Mouse (Mus musculus) left cerebral cortex, adult 2 months (tissue): ENCODE data around the gene Rfx4. TPM values are rescaled to one million over a fixed set of nuclear protein-coding genes. Genes with fewer than 3 reads are reported as not detected.

Source experiments
- DNase-seq, 2 experiments: peaks; one replicate each; pipeline ENCODE4 v3.0.0; 2021 to 2022; ENCODE audit warnings: low spot score in 2 of 2, mixed read lengths in 1 of 2; ENCODE audit errors: extremely low spot score in 1 of 2
- H3K27ac ChIP-seq: fragments of 200-600 bp; 2 replicates; pipeline ENCODE4 v1.8.1; 2022
- H3K4me3 ChIP-seq: fragments of 200-600 bp; 2 replicates; pipeline ENCODE4 v1.8.1; 2022
- CTCF ChIP-seq: fragments of 200-600 bp; IDR thresholded peaks from 2 replicates; pipeline ENCODE4 v1.8.1; 2022; ENCODE audit warnings: antibody characterized with exemption, mild to moderate bottlenecking, moderate library complexity
- intact Hi-C: fragments of 180-260 bp; cut with DNase I; formaldehyde crosslinking; loops from one replicate; pipeline ENCODE4 v1.15.1; 2025
- total RNA-seq, 2 experiments: library from RNA; stranded (reverse); gene quantifications; 2 replicates each; pipeline ENCODE4 v1.2.3; 2021

The Rfx4 gene
- total RNA-seq, 2 experiments from 2014 or later = 10.3 to 13.4 TPM

GRCm38 (mm10) chr10:84791181-84791580 lies 35.3 kb downstream of the Rfx4 start:
- Histone ChIP-seq H3K4me3 (no peak overlapping the region), H3K27ac (no peak overlapping the region)
- no peak for TF ChIP-seq CTCF
- intact Hi-C loops = no loop called here
- DNase-seq = no peak

DNA sequence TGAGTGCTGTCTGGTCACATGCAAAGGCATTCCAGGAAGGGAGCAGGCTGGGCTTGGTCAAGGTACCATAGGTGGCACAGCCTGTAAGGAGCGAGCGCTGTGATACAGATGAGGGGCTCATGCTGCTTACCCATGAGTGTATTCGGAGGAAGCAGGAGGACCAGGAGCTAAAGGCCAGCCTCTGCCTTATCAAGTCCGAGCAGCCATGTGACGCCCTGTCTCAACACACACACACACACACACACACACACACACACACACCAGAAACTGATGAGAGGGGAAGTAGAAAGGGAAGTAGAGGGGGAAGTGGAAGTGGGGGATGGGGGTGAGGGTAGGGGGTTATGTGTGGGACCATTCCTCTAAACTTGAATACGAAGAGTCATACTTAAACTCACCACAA lies 45.7 kb downstream of the Rfx4 start:
- TF ChIP-seq CTCF = no peak
- intact Hi-C loops = no loop called here
- Histone ChIP-seq H3K4me3 (no peak overlapping the region), H3K27ac (no peak overlapping the region)
- no peak for DNase-seq

DNA sequence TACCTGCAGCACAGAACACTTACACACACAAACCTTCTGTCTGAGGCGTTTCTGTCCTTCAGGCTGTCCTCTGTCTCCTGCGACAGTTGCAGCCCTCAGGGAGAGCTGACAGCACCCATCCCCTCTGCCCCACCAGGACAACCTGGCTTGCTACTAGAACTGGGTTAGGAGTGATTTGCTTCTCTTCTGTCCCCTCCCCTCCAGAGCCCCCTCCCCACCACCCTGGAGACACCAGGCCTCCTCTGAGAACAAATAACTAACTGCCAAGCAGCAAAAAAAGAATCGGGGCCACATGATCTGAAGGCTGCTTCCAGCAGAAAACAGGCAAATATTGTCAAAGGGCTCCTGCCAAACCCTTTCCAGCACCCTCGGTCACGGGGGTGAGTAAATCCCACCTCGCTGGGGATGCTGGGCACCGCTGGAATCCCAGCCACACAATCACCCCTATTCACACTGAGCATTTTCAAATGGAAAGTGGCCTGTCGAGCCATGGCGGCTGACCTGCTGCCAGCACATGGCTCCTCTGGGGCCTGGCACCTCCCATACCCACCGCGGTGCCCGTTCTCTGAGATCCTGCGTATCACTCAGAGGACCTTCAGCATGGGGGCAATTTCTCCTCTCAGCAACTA lies 47.5 kb downstream of the Rfx4 start:
- no peak overlapping the region for H3K4me3 ChIP-seq
- no peak overlapping the region for H3K27ac ChIP-seq
- intact Hi-C loops = no loop called here
- TF ChIP-seq CTCF = no peak
- DNase-seq = peak in 1 of 2 experiments; percentile 21

DNA sequence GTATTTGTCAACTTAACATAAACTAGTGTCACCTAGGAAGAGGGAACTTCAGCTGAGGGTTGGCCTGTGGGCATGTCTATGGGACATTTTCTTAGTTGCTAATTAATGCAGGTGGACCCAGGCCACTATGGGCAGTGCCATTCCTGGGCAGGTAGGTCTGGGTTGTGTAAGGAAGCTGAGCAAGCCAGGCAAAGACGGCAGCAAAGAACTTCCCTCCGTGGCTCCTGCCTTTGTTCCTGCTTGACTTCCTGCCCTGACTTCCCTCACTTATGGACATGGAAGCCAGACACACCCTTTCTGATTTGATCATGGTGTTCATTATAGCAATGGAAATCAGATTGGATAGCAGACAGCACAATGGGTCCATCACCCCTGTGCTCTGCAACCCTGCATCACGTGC lies 49.7 kb downstream of the Rfx4 start:
- no peak overlapping the region for H3K4me3 ChIP-seq
- no peak overlapping the region for H3K27ac ChIP-seq
- DNase-seq = no peak
- intact Hi-C loops = no loop called here
- no peak for TF ChIP-seq CTCF

- intact Hi-C loops = no loop called here
- no peak for TF ChIP-seq CTCF
- DNase-seq = no peak
- no peak overlapping the region for H3K27ac ChIP-seq
- no peak overlapping the region for H3K4me3 ChIP-seq
These were observed 51.3 kb downstream of the Rfx4 start for GRCm38 (mm10) chr10:84807206-84807605.

GRCm38 (mm10) chr10:84810030-84810849 lies 54.4 kb downstream of the Rfx4 start:
- no peak for TF ChIP-seq CTCF
- no peak for DNase-seq
- Histone ChIP-seq H3K4me3 (no peak overlapping the region), H3K27ac (no peak overlapping the region)
- intact Hi-C loops = no loop called here

GRCm38 (mm10) chr10:84811171-84811912 lies 55.5 kb downstream of the Rfx4 start:
- Histone ChIP-seq H3K4me3 (no peak overlapping the region), H3K27ac (no peak overlapping the region)
- no peak for DNase-seq
- intact Hi-C loops = no loop called here
- TF ChIP-seq CTCF = no peak

- TF ChIP-seq CTCF = no peak
- H3K4me3 ChIP-seq = no peak overlapping the region
- no peak overlapping the region for H3K27ac ChIP-seq
- intact Hi-C loops = no loop called here
- no peak for DNase-seq
These were observed 56.0 kb downstream of the Rfx4 start for GRCm38 (mm10) chr10:84811913-84812295.

- no peak overlapping the region for H3K27ac ChIP-seq
- H3K4me3 ChIP-seq = no peak overlapping the region
- TF ChIP-seq CTCF = no peak
- intact Hi-C loops = no loop called here
- DNase-seq = no peak
These were observed 60.0 kb downstream of the Rfx4 start for GRCm38 (mm10) chr10:84815676-84816436.

GRCm38 (mm10) chr10:84817086-84817869 lies 61.4 kb downstream of the Rfx4 start:
- no peak for TF ChIP-seq CTCF
- no peak for DNase-seq
- intact Hi-C loops = no loop called here
- Histone ChIP-seq H3K27ac (no peak overlapping the region), H3K4me3 (no peak overlapping the region)

DNA sequence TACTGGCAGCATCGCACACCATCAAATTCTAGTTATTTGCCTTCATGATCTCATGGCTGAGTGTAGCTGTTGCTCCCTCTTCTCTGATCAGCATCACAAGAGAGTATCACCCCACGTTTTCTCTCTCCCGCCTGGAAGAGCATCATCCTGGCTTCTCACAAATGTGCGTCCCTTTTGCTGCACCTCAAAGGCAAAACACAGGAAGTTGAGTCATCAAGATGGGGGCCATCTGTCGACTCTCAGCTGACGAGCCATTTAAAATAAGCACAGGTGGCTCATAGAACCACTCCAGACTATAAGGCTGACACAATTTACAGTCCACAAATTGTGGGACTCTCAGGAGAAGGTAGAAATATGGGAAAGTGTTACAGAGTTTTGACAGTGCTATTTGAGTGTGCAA lies 63.8 kb downstream of the Rfx4 start:
- Histone ChIP-seq H3K4me3 (no peak overlapping the region), H3K27ac (no peak overlapping the region)
- intact Hi-C loops = no loop called here
- TF ChIP-seq CTCF = no peak
- peak; percentile 35 to 69 for DNase-seq
